Mouse (Mus musculus): ENCODE measurements around the gene Zfp93. TPM values are rescaled to one million over a fixed set of nuclear protein-coding genes. Genes with fewer than 3 reads are reported as not detected.
"Not testable (repeated sequence)": the region's sequence is repeated elsewhere in the genome, so short reads cannot be mapped to it uniquely, and the experiment has no call there.

The Zfp93 gene
- polyA plus RNA-seq, 1 experiment from 2014 or later: 6.5 TPM

- no peak overlapping the region for H3K4me2 ChIP-seq (ENCODE audit: low read length)
- 70% methylated on average over 24 of the region's 24 CpGs for WGBS
- peaks cover 1% of the 10 kb centered on the region for H3K36me3 ChIP-seq (ENCODE audit: control insufficient read depth, insufficient read depth, low read length)
- 0 out of 2 replicates have a peak, but pooled peaks cover 2% of the 10 kb centered on the region for H3K9me3 ChIP-seq (ENCODE audit: control insufficient read depth, low read length)
- H3K27me3 ChIP-seq (ENCODE audit: control insufficient read depth, insufficient read depth, low read length): no peaks in the 10 kb centered on the region
- ATAC-seq (ENCODE audit: insufficient number of reproducible peaks, insufficient read depth, low FRiP score, low read depth): no peak
- H3K4me3 ChIP-seq (ENCODE audit: control insufficient read depth in 1 of 2, insufficient read depth in 1 of 2, low read depth in 1 of 2, low read length in 2 of 2): no peak overlapping the region
- no peak overlapping the region for H3K9ac ChIP-seq (ENCODE audit: low read length)
- H3K27ac ChIP-seq (replicated peaks in 1 of 2; ENCODE audit: control insufficient read depth in 1 of 2, insufficient read depth in 1 of 2, low read depth in 2 of 2, low read length in 2 of 2): no peak overlapping the region
- H3K4me1 ChIP-seq (ENCODE audit: control insufficient read depth in 2 of 2, insufficient read depth in 2 of 2, low read length in 2 of 2): peaks cover 3 to 5% of the 10 kb centered on the region in 2 experiments; a peak in 3 of 4 replicates
Observed at GRCm38 (mm10) chr7:24268176-24269155, 1.8 kb upstream of the Zfp93 start.

GRCm38 (mm10) chr7:24269256-24269655, 964 bp upstream of the Zfp93 start:
- peaks cover 9% of the 10 kb centered on the region for H3K36me3 ChIP-seq (ENCODE audit: control insufficient read depth, insufficient read depth, low read length)
- H3K4me3 ChIP-seq (ENCODE audit: control insufficient read depth in 1 of 2, insufficient read depth in 1 of 2, low read depth in 1 of 2, low read length in 2 of 2): no peak overlapping the region
- H3K27me3 ChIP-seq (ENCODE audit: control insufficient read depth, insufficient read depth, low read length): no peaks in the 10 kb centered on the region
- peaks cover 3 to 5% of the 10 kb centered on the region in 2 experiments; a peak in 3 of 4 replicates for H3K4me1 ChIP-seq (ENCODE audit: control insufficient read depth in 2 of 2, insufficient read depth in 2 of 2, low read length in 2 of 2)
- no peak overlapping the region for H3K9ac ChIP-seq (ENCODE audit: low read length)
- ATAC-seq (ENCODE audit: insufficient number of reproducible peaks, insufficient read depth, low FRiP score, low read depth): no peak
- no peak overlapping the region for H3K27ac ChIP-seq (replicated peaks in 1 of 2; ENCODE audit: control insufficient read depth in 1 of 2, insufficient read depth in 1 of 2, low read depth in 2 of 2, low read length in 2 of 2)
- WGBS: 67% methylated on average over 3 of the region's 3 CpGs
- H3K4me2 ChIP-seq (ENCODE audit: low read length): peak overlapping the region; percentile 77; the same call in 1 of the 2 replicates
- 0 out of 2 replicates have a peak, but pooled peaks cover 2% of the 10 kb centered on the region for H3K9me3 ChIP-seq (ENCODE audit: control insufficient read depth, low read length)

GRCm38 (mm10) chr7:24269667-24270287, 443 bp upstream of the Zfp93 start:
- 32% methylated on average over 7 of the region's 7 CpGs for WGBS
- no peak; the same call in 1 of the 2 replicates for ATAC-seq (ENCODE audit: insufficient number of reproducible peaks, insufficient read depth, low FRiP score, low read depth)
- Histone ChIP-seq H3K4me3 (ENCODE audit: control insufficient read depth in 1 of 2, insufficient read depth in 1 of 2, low read depth in 1 of 2, low read length in 2 of 2) (peak overlapping the region; percentile 71 to 84), H3K4me2 (ENCODE audit: low read length) (peak overlapping the region; percentile 77), H3K27ac (replicated peaks in 1 of 2; ENCODE audit: control insufficient read depth in 1 of 2, insufficient read depth in 1 of 2, low read depth in 2 of 2, low read length in 2 of 2) (no peak overlapping the region; a peak in 1 of 4 replicates), H3K36me3 (ENCODE audit: control insufficient read depth, insufficient read depth, low read length) (peaks cover 14% of the 10 kb centered on the region), H3K9me3 (ENCODE audit: control insufficient read depth, low read length) (0 out of 2 replicates have a peak, but pooled peaks cover 2% of the 10 kb centered on the region), H3K9ac (ENCODE audit: low read length) (peak overlapping the region; percentile 81), H3K27me3 (ENCODE audit: control insufficient read depth, insufficient read depth, low read length) (no peaks in the 10 kb centered on the region), H3K4me1 (ENCODE audit: control insufficient read depth in 2 of 2, insufficient read depth in 2 of 2, low read length in 2 of 2) (peaks cover 3 to 5% of the 10 kb centered on the region in 2 experiments; a peak in 3 of 4 replicates)

- WGBS: 94% methylated on average over 6 of the region's 6 CpGs
- no peak overlapping the region for H3K27ac ChIP-seq (replicated peaks in 1 of 2; ENCODE audit: control insufficient read depth in 1 of 2, insufficient read depth in 1 of 2, low read depth in 2 of 2, low read length in 2 of 2)
- H3K27me3 ChIP-seq (ENCODE audit: control insufficient read depth, insufficient read depth, low read length): no peaks in the 10 kb centered on the region
- peaks cover 23% of the 10 kb centered on the region for H3K36me3 ChIP-seq (ENCODE audit: control insufficient read depth, insufficient read depth, low read length)
- no peak overlapping the region for H3K4me3 ChIP-seq (ENCODE audit: control insufficient read depth in 1 of 2, insufficient read depth in 1 of 2, low read depth in 1 of 2, low read length in 2 of 2)
- ATAC-seq (ENCODE audit: insufficient number of reproducible peaks, insufficient read depth, low FRiP score, low read depth): no peak
- H3K4me2 ChIP-seq (ENCODE audit: low read length): no peak overlapping the region
- peaks cover 3 to 5% of the 10 kb centered on the region in 2 experiments; a peak in 3 of 4 replicates for H3K4me1 ChIP-seq (ENCODE audit: control insufficient read depth in 2 of 2, insufficient read depth in 2 of 2, low read length in 2 of 2)
- H3K9me3 ChIP-seq (ENCODE audit: control insufficient read depth, low read length): 0 out of 2 replicates have a peak, but pooled peaks cover 2% of the 10 kb centered on the region
- no peak overlapping the region for H3K9ac ChIP-seq (ENCODE audit: low read length)
Observed at GRCm38 (mm10) chr7:24271191-24271590, 971 bp downstream of the Zfp93 start.

- 96% methylated on average over 4 of the region's 4 CpGs for WGBS
- Histone ChIP-seq H3K4me1 (ENCODE audit: control insufficient read depth in 2 of 2, insufficient read depth in 2 of 2, low read length in 2 of 2) (peaks cover 3 to 5% of the 10 kb centered on the region in 2 experiments; a peak in 3 of 4 replicates), H3K9ac (ENCODE audit: low read length) (no peak overlapping the region), H3K4me2 (ENCODE audit: low read length) (no peak overlapping the region), H3K27ac (replicated peaks in 1 of 2; ENCODE audit: control insufficient read depth in 1 of 2, insufficient read depth in 1 of 2, low read depth in 2 of 2, low read length in 2 of 2) (no peak overlapping the region), H3K4me3 (ENCODE audit: control insufficient read depth in 1 of 2, insufficient read depth in 1 of 2, low read depth in 1 of 2, low read length in 2 of 2) (no peak overlapping the region), H3K27me3 (ENCODE audit: control insufficient read depth, insufficient read depth, low read length) (no peaks in the 10 kb centered on the region), H3K36me3 (ENCODE audit: control insufficient read depth, insufficient read depth, low read length) (peaks cover 26% of the 10 kb centered on the region), H3K9me3 (ENCODE audit: control insufficient read depth, low read length) (no peaks in the 10 kb centered on the region)
- ATAC-seq (ENCODE audit: insufficient number of reproducible peaks, insufficient read depth, low FRiP score, low read depth): no peak
Observed at GRCm38 (mm10) chr7:24274456-24274855, 4.2 kb downstream of the Zfp93 start.

GRCm38 (mm10) chr7:24278771-24279170, 8.6 kb downstream of the Zfp93 start:
- not testable (repeated sequence) for H3K27ac ChIP-seq (replicated peaks in 1 of 2; ENCODE audit: control insufficient read depth in 1 of 2, insufficient read depth in 1 of 2, low read depth in 2 of 2, low read length in 2 of 2); ATAC-seq (ENCODE audit: insufficient number of reproducible peaks, insufficient read depth, low FRiP score, low read depth); H3K4me2 ChIP-seq (ENCODE audit: low read length); H3K4me1 ChIP-seq (ENCODE audit: control insufficient read depth in 2 of 2, insufficient read depth in 2 of 2, low read length in 2 of 2); H3K4me3 ChIP-seq (ENCODE audit: control insufficient read depth in 1 of 2, insufficient read depth in 1 of 2, low read depth in 1 of 2, low read length in 2 of 2); H3K27me3 ChIP-seq (ENCODE audit: control insufficient read depth, insufficient read depth, low read length); H3K9ac ChIP-seq (ENCODE audit: low read length); H3K9me3 ChIP-seq (ENCODE audit: control insufficient read depth, low read length)
- WGBS: 85% methylated on average over 3 of the region's 3 CpGs
- peaks cover 22% of the 10 kb centered on the region for H3K36me3 ChIP-seq (ENCODE audit: control insufficient read depth, insufficient read depth, low read length)

- WGBS: 42% methylated on average over 10 of the region's 10 CpGs
- H3K4me1 ChIP-seq (ENCODE audit: control insufficient read depth in 2 of 2, insufficient read depth in 2 of 2, low read length in 2 of 2): no peaks in the 10 kb centered on the region
- no peak overlapping the region for H3K9ac ChIP-seq (ENCODE audit: low read length)
- H3K4me2 ChIP-seq (ENCODE audit: low read length): no peak overlapping the region
- peaks cover 8% of the 10 kb centered on the region for H3K36me3 ChIP-seq (ENCODE audit: control insufficient read depth, insufficient read depth, low read length)
- no peak for ATAC-seq (ENCODE audit: insufficient number of reproducible peaks, insufficient read depth, low FRiP score, low read depth)
- H3K27me3 ChIP-seq (ENCODE audit: control insufficient read depth, insufficient read depth, low read length): no peaks in the 10 kb centered on the region
- no peak overlapping the region for H3K4me3 ChIP-seq (ENCODE audit: control insufficient read depth in 1 of 2, insufficient read depth in 1 of 2, low read depth in 1 of 2, low read length in 2 of 2)
- H3K9me3 ChIP-seq (ENCODE audit: control insufficient read depth, low read length): 0 out of 2 replicates have a peak, but pooled peaks cover 3% of the 10 kb centered on the region
- no peak overlapping the region for H3K27ac ChIP-seq (replicated peaks in 1 of 2; ENCODE audit: control insufficient read depth in 1 of 2, insufficient read depth in 1 of 2, low read depth in 2 of 2, low read length in 2 of 2)
Observed at GRCm38 (mm10) chr7:24280031-24280857, 10.0 kb downstream of the Zfp93 start.
